Mouse (Mus musculus): Measurements from ENCODE around the gene Fam71a. TPM values are rescaled to one million over a fixed set of nuclear protein-coding genes. Genes with fewer than 3 reads are reported as not detected.
A peak's percentile ranks its signal among the peaks of the same experiment; 100 is the strongest.

Gene Fam71a
- polyA plus RNA-seq (2016; fragmentation: Nextera tagmentation; extraction: Ambion mirVana): not detected in 2 replicates

GRCm38 (mm10) chr1:191164717-191165116, at the start of gene Fam71a:
Gene Fam71a (minus strand): TSS chr1:191164817.
- ATAC-seq: no peak
- Histone ChIP-seq H3K4me1 (no peaks in the 10 kb centered on the region), H3K27me3 (replicated peaks) (no peaks in the 10 kb centered on the region), H3K36me3 (no peaks in the 10 kb centered on the region), H3K4me2 (no peak within 1 kb of the TSS), H3K9ac (no peak within 1 kb of the TSS), H3K9me3 (replicated peaks) (no peaks in the 10 kb centered on the region), H3K27ac (no peak within 1 kb of the TSS), H3K4me3 (no peak within 1 kb of the TSS)
- 62% methylated on average over 3 of the region's 3 CpGs for WGBS (ENCODE audit: insufficient replicate concordance)

GRCm38 (mm10) chr1:191211096-191211495, 46.5 kb upstream of the Fam71a start:
- H3K4me2 ChIP-seq: no peak overlapping the region
- ATAC-seq: no peak
- H3K36me3 ChIP-seq: no peaks in the 10 kb centered on the region
- H3K27me3 ChIP-seq (replicated peaks): peaks cover 41% of the 10 kb centered on the region
- no peak overlapping the region for H3K27ac ChIP-seq
- WGBS (ENCODE audit: insufficient replicate concordance): 55% methylated on average over 2 of the region's 2 CpGs
- no peak overlapping the region for H3K4me3 ChIP-seq
- H3K4me1 ChIP-seq: no peaks in the 10 kb centered on the region
- no peak overlapping the region for H3K9ac ChIP-seq
- H3K9me3 ChIP-seq (replicated peaks): no peaks in the 10 kb centered on the region

- no peak overlapping the region for H3K4me3 ChIP-seq
- H3K4me1 ChIP-seq: no peaks in the 10 kb centered on the region
- ATAC-seq: no peak
- H3K9me3 ChIP-seq (replicated peaks): no peaks in the 10 kb centered on the region
- no peaks in the 10 kb centered on the region for H3K36me3 ChIP-seq
- 51% methylated on average over 5 of the region's 5 CpGs for WGBS (ENCODE audit: insufficient replicate concordance)
- H3K27ac ChIP-seq: no peak overlapping the region
- no peak overlapping the region for H3K4me2 ChIP-seq
- H3K9ac ChIP-seq: no peak overlapping the region
- H3K27me3 ChIP-seq (replicated peaks): peaks cover 38% of the 10 kb centered on the region; the same call in 1 of the 2 replicates
These were observed 41.2 kb upstream of the Fam71a start for GRCm38 (mm10) chr1:191205791-191206190.

- Histone ChIP-seq H3K27ac (no peak overlapping the region), H3K4me3 (no peak overlapping the region), H3K36me3 (no peaks in the 10 kb centered on the region), H3K4me1 (no peaks in the 10 kb centered on the region), H3K9me3 (replicated peaks) (no peaks in the 10 kb centered on the region), H3K9ac (no peak overlapping the region), H3K27me3 (replicated peaks) (peaks cover 34% of the 10 kb centered on the region; the same call in 1 of the 2 replicates), H3K4me2 (no peak overlapping the region)
- 66% methylated on average over 5 of the region's 5 CpGs for WGBS (ENCODE audit: insufficient replicate concordance)
- ATAC-seq: no peak
These were observed 40.3 kb upstream of the Fam71a start for GRCm38 (mm10) chr1:191204876-191205275.

GRCm38 (mm10) chr1:191203496-191203895, 38.9 kb upstream of the Fam71a start:
- Histone ChIP-seq H3K4me1 (no peaks in the 10 kb centered on the region), H3K27ac (no peak overlapping the region), H3K27me3 (replicated peaks) (peaks cover 28% of the 10 kb centered on the region; the same call in 1 of the 2 replicates), H3K4me2 (no peak overlapping the region), H3K4me3 (no peak overlapping the region), H3K36me3 (no peaks in the 10 kb centered on the region), H3K9me3 (replicated peaks) (no peaks in the 10 kb centered on the region), H3K9ac (no peak overlapping the region)
- WGBS (ENCODE audit: insufficient replicate concordance): 57% methylated on average over 2 of the region's 2 CpGs
- ATAC-seq: no peak

GRCm38 (mm10) chr1:191202208-191202952, 37.8 kb upstream of the Fam71a start:
- no peak overlapping the region for H3K4me2 ChIP-seq
- H3K36me3 ChIP-seq: no peaks in the 10 kb centered on the region
- peaks cover 26% of the 10 kb centered on the region; the same call in 1 of the 2 replicates for H3K27me3 ChIP-seq (replicated peaks)
- no peak overlapping the region for H3K9ac ChIP-seq
- no peak overlapping the region for H3K27ac ChIP-seq
- no peaks in the 10 kb centered on the region for H3K9me3 ChIP-seq (replicated peaks)
- WGBS (ENCODE audit: insufficient replicate concordance): 72% methylated on average over 11 of the region's 11 CpGs
- no peak overlapping the region for H3K4me3 ChIP-seq
- no peaks in the 10 kb centered on the region for H3K4me1 ChIP-seq
- no peak for ATAC-seq

- no peak for ATAC-seq
These were observed 36.4 kb upstream of the Fam71a start for GRCm38 (mm10) chr1:191200816-191201602.

GRCm38 (mm10) chr1:191197916-191198315, 33.3 kb upstream of the Fam71a start:
- H3K4me2 ChIP-seq: no peak overlapping the region
- 17% methylated on average over 7 of the region's 7 CpGs for WGBS (ENCODE audit: insufficient replicate concordance)

More at GRCm38 (mm10) chr1:191200816-191201602, 36.4 kb upstream of the Fam71a start:
- Histone ChIP-seq H3K27me3 (replicated peaks) (peaks cover 21% of the 10 kb centered on the region), H3K27ac (no peak overlapping the region), H3K9ac (no peak overlapping the region), H3K9me3 (replicated peaks) (no peaks in the 10 kb centered on the region), H3K4me1 (no peaks in the 10 kb centered on the region), H3K36me3 (no peaks in the 10 kb centered on the region), H3K4me3 (no peak overlapping the region), H3K4me2 (no peak overlapping the region)
- 56% methylated on average over 9 of the region's 9 CpGs for WGBS (ENCODE audit: insufficient replicate concordance)

GRCm38 (mm10) chr1:191196016-191196415, 31.4 kb upstream of the Fam71a start:
- Histone ChIP-seq H3K9me3 (replicated peaks) (no peaks in the 10 kb centered on the region), H3K4me1 (no peaks in the 10 kb centered on the region), H3K4me2 (no peak overlapping the region), H3K27ac (no peak overlapping the region), H3K4me3 (no peak overlapping the region), H3K9ac (no peak overlapping the region), H3K27me3 (replicated peaks) (peaks cover 25% of the 10 kb centered on the region), H3K36me3 (no peaks in the 10 kb centered on the region)
- no peak for ATAC-seq
- 75% methylated on average over 6 of the region's 6 CpGs for WGBS (ENCODE audit: insufficient replicate concordance)

More at GRCm38 (mm10) chr1:191197916-191198315, 33.3 kb upstream of the Fam71a start:
- Histone ChIP-seq H3K4me1 (no peaks in the 10 kb centered on the region), H3K36me3 (no peaks in the 10 kb centered on the region), H3K4me3 (no peak overlapping the region), H3K27ac (0 out of 2 replicates have a peak overlapping the region, but pooled peaks have one; percentile 18), H3K9ac (no peak overlapping the region), H3K9me3 (replicated peaks) (no peaks in the 10 kb centered on the region), H3K27me3 (replicated peaks) (peaks cover 7% of the 10 kb centered on the region)
- no peak for ATAC-seq

- Histone ChIP-seq H3K4me1 (no peaks in the 10 kb centered on the region), H3K27me3 (replicated peaks) (peaks cover 46% of the 10 kb centered on the region), H3K36me3 (no peaks in the 10 kb centered on the region), H3K9ac (no peak overlapping the region), H3K9me3 (replicated peaks) (no peaks in the 10 kb centered on the region), H3K27ac (no peak overlapping the region), H3K4me3 (no peak overlapping the region), H3K4me2 (no peak overlapping the region)
- no peak for ATAC-seq
- WGBS (ENCODE audit: insufficient replicate concordance): 21% methylated on average over 14 of the region's 14 CpGs
These were observed 29.2 kb upstream of the Fam71a start for GRCm38 (mm10) chr1:191193657-191194424.

GRCm38 (mm10) chr1:191192751-191193150, 28.1 kb upstream of the Fam71a start:
- no peaks in the 10 kb centered on the region for H3K4me1 ChIP-seq
- no peak overlapping the region for H3K9ac ChIP-seq
- H3K4me3 ChIP-seq: no peak overlapping the region
- H3K27me3 ChIP-seq (replicated peaks): peaks cover 57% of the 10 kb centered on the region
- no peak for ATAC-seq
- 55% methylated on average over 6 of the region's 6 CpGs for WGBS (ENCODE audit: insufficient replicate concordance)
- H3K27ac ChIP-seq: no peak overlapping the region
- no peaks in the 10 kb centered on the region for H3K9me3 ChIP-seq (replicated peaks)
- no peak overlapping the region for H3K4me2 ChIP-seq
- no peaks in the 10 kb centered on the region for H3K36me3 ChIP-seq

All from liver, embryonic 12.5 days (tissue).